Mouse (Mus musculus) limb, embryonic 11.5 days (tissue): ENCODE data around the gene Galnt4. TPM values are rescaled to one million over a fixed set of nuclear protein-coding genes. Genes with fewer than 3 reads are reported as not detected.

Experiments used
- ATAC-seq: fragments of 200-750 bp; cut with Nextera tagmentation; 2 replicates; pipeline ENCODE4 v1.8.0; 2017; ENCODE audit warnings: low read depth; ENCODE audit not compliant: insufficient number of reproducible peaks, low FRiP score, low TSS enrichment
- DNase-seq: peaks from one replicate; pipeline ENCODE4 v3.0.0-alpha.2; 2015; ENCODE audit warnings: low spot score
- H3K27ac ChIP-seq: fragments of 300-500 bp; sonication (generic); replicated peaks from 2 replicates; pipeline ENCODE4 v1.5.1; 2014; ENCODE audit warnings: low read depth, mild to moderate bottlenecking, low read length
- H3K27me3 ChIP-seq: fragments of 300-500 bp; sonication (generic); 2 replicates; pipeline ENCODE4 v1.6.1; 2014; ENCODE audit warnings: mild to moderate bottlenecking, low read length, mixed read lengths; ENCODE audit not compliant: control insufficient read depth, insufficient read depth
- H3K36me3 ChIP-seq: fragments of 300-500 bp; sonication (generic); 2 replicates; pipeline ENCODE4 v1.6.1; 2014; ENCODE audit warnings: mild to moderate bottlenecking, low read length, moderate library complexity, mixed read lengths; ENCODE audit not compliant: control insufficient read depth, insufficient read depth
- H3K4me1 ChIP-seq: fragments of 300-500 bp; sonication (generic); 2 replicates; pipeline ENCODE4 v1.6.1; 2014; ENCODE audit warnings: low read length, mixed read lengths; ENCODE audit not compliant: control insufficient read depth, insufficient read depth
- H3K4me2 ChIP-seq: fragments of 300-500 bp; sonication (generic); 2 replicates; pipeline ENCODE4 v1.6.1; 2014; ENCODE audit warnings: low read depth, mild to moderate bottlenecking, moderate library complexity; ENCODE audit not compliant: severe bottlenecking
- H3K4me3 ChIP-seq: fragments of 300-500 bp; sonication (generic); 2 replicates; pipeline ENCODE4 v1.5.1; 2014; ENCODE audit warnings: low read depth, low read length
- H3K9ac ChIP-seq: fragments of 300-500 bp; sonication (generic); 2 replicates; pipeline ENCODE4 v1.6.1; 2014; ENCODE audit warnings: mild to moderate bottlenecking, low read length
- H3K9me3 ChIP-seq: fragments of 300-500 bp; sonication (generic); 2 replicates; pipeline ENCODE4 v1.6.1; 2016; ENCODE audit warnings: low read length; ENCODE audit not compliant: control insufficient read depth
- WGBS: fragments of 180-500 bp; shearing (Covaris S2); extraction: QIAGEN DNeasy Blood & Tissue Kit; methylation state at CpG from one replicate; pipeline ENCODE4 v1.1.7; 2014; 5-methylcytosine and 5-hydroxymethylcytosine counted together
- polyA plus RNA-seq: library from polyadenylated mRNA; unstranded; fragments of >200 nt; fragmentation: Nextera tagmentation; extraction: Ambion mirVana; gene quantifications from 2 replicates; pipeline ENCODE4 v1.2.1, GENCODE M21; 2014

The Galnt4 gene
- polyA plus RNA-seq, 1 experiment from 2014 or later: 5.8 TPM

DNA sequence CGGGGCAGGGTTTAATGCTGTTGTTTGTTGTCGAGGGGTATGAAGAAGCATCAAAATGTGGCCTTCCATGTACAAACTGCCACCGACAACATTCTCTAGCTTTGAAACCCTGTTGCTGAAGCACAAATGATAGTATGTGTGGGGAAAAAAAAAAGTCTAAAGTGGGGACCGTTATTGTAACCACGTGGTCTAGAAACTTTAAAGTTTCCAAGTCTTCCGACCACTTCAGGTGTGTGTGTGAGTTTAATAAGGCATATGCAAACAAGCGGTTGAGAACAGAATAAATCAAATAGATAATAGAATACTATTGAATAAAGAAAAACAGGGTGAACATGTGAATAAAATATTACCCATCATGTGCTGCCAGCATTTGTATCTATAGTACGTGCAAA, 1.7 kb upstream of the Galnt4 start:
- no peak for ATAC-seq
- Histone ChIP-seq H3K4me3 (peak overlapping the region; percentile 98), H3K4me2 (peak overlapping the region; percentile 81), H3K27ac (peak overlapping the region; percentile 65), H3K9me3 (no peaks in the 10 kb centered on the region), H3K4me1 (peaks cover 4% of the 10 kb centered on the region; the same call in 1 of the 2 replicates), H3K36me3 (peaks cover 4% of the 10 kb centered on the region; the same call in 1 of the 2 replicates), H3K9ac (peak overlapping the region; percentile 93; the same call in 1 of the 2 replicates), H3K27me3 (no peaks in the 10 kb centered on the region)
- 39% methylated on average over 8 of the region's 8 CpGs for WGBS
- no peak for DNase-seq

DNA sequence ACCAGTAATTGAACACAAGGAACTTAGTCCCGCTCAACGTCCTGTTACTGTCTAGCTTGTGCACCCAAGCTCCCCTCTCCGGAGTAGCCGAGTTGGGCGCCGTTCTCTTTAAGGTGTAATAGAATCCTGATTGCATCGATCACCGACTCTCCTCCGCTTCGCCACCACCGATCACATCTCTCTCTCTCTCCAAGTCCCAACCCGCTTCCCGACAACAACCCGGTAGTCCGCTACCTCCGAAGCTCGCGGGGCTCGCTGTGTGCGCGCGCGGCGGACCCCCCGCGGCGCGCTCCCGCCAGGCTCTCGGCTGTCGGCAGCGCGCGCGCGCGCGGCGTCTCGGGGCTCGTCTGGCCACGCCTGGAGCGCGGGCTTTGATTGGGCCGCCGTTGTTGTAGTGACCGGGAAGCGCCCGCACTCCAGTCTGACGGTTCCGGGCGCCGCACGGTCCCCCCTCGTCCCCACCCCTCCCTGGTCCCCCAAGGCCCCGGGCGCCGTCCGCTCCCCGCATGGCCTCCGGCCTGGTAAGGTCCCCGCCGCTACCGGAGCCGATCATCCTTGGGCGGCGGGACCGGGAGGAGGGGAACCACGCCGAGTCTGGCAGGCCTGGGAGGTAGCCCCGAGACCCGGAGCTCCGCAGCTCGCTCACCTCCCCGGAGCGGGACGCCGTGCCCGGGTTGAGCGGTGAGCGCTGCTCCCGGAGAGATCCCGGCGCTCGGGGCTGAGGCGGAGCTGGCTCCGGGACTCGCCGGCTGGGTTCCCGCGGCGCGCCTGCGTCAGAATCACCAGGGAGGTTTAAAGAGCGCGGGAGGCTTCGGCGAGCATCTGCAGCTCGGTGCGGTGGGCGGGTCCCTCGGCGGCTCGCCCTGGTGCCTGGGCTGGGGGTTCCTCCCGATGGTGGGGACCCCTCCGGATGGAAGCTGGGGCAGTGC, 992 bp upstream of the Galnt4 start, which contains the start of gene Poc1b:
Gene Poc1b (plus strand): TSS at position 334 of the 929 bp plus-strand sequence.
- ATAC-seq (peak; percentile 87), DNase-seq (peak; percentile 91)
- Histone ChIP-seq H3K27ac (peak within 1 kb of the TSS; percentile 65), H3K4me1 (peaks cover 4% of the 10 kb centered on the region; the same call in 1 of the 2 replicates), H3K9me3 (no peaks in the 10 kb centered on the region), H3K4me2 (peak within 1 kb of the TSS; percentile 81), H3K27me3 (no peaks in the 10 kb centered on the region), H3K4me3 (peak within 1 kb of the TSS; percentile 98), H3K36me3 (peaks cover 4% of the 10 kb centered on the region; the same call in 1 of the 2 replicates), H3K9ac (peak within 1 kb of the TSS; percentile 93)
- WGBS: under 1% methylated on average over 96 of the region's 106 CpGs

DNA sequence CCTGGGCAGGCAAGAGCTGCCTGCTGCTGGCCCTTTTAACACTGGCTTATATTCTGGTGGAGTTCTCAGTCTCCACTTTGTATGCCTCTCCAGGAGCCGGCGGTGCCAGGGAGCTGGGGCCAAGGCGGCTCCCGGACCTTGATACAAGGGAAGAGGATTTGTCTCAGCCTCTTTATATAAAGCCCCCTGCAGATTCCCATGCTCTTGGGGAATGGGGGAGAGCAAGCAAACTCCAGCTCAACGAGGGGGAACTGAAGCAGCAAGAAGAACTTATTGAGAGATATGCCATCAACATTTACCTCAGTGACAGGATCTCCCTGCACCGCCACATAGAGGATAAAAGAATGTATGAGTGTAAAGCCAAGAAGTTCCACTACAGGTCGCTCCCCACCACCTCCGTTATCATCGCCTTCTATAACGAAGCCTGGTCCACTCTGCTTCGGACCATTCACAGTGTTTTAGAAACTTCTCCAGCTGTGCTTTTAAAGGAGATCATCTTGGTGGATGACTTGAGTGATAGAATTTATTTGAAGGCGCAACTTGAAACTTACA, 548 bp downstream of the Galnt4 start:
- DNase-seq (no peak), ATAC-seq (peak; percentile 22; the same call in 1 of the 2 replicates)
- H3K4me3 ChIP-seq: peak overlapping the region; percentile 98
- 45% methylated on average over 12 of the region's 12 CpGs for WGBS
- peak overlapping the region; percentile 58 for H3K9ac ChIP-seq
- H3K4me1 ChIP-seq: peaks cover 4% of the 10 kb centered on the region; the same call in 1 of the 2 replicates
- no peaks in the 10 kb centered on the region for H3K9me3 ChIP-seq
- peaks cover 4% of the 10 kb centered on the region; the same call in 1 of the 2 replicates for H3K36me3 ChIP-seq
- H3K27ac ChIP-seq: no peak overlapping the region
- no peaks in the 10 kb centered on the region for H3K27me3 ChIP-seq
- peak overlapping the region; percentile 81 for H3K4me2 ChIP-seq

DNA sequence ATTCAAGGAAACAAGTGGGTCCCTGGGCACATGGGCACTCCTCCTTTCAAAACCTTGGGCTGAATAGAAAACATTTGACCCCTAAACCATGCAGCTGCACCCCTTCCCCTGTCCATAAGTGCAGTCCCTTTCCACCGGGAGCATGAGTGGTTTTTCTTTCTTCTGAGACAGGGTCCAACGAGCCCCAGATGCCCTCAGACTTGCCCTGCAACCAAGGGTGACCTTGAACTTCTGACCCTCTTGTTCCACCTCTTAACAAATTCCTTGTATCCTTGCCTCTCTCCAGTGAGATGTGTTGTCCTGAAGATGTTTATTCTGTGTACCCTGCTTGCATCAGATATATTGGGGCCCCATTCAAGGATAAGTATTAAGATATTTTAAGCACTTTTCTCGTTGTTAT, 5.6 kb downstream of the Galnt4 start:
- Histone ChIP-seq H3K36me3 (peaks cover 4% of the 10 kb centered on the region; the same call in 1 of the 2 replicates), H3K27me3 (no peaks in the 10 kb centered on the region), H3K9me3 (no peaks in the 10 kb centered on the region), H3K4me2 (no peak overlapping the region), H3K4me3 (no peak overlapping the region), H3K27ac (no peak overlapping the region), H3K4me1 (peaks cover 13% of the 10 kb centered on the region), H3K9ac (no peak overlapping the region)
- ATAC-seq (no peak), DNase-seq (no peak)
- 34% methylated on average over 3 of the region's 3 CpGs for WGBS

DNA sequence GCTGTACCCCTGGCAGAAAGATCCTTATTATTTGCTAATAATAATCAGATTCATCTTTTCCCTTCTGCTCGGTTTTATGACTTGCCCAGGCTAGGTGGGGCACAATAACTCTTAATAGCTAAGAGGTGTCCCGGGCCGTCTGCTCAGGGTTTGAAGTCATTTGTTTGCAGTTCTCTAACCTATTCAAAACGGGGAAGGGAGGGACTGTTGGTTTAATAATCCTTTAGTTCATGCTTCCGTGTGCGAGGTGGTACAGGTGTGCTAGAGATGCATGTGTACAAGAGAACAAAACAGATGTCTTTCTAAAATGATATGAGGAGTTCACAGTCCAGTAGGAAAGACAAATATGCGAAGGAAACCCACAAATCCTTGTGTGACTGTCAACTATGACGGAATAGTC, 6.3 kb downstream of the Galnt4 start:
- Histone ChIP-seq H3K4me3 (no peak overlapping the region), H3K4me2 (no peak overlapping the region), H3K27me3 (no peaks in the 10 kb centered on the region), H3K36me3 (peaks cover 4% of the 10 kb centered on the region; the same call in 1 of the 2 replicates), H3K9ac (no peak overlapping the region), H3K4me1 (peaks cover 10% of the 10 kb centered on the region), H3K27ac (no peak overlapping the region), H3K9me3 (no peaks in the 10 kb centered on the region)
- 67% methylated on average over 8 of the region's 8 CpGs for WGBS
- ATAC-seq (no peak), DNase-seq (no peak)

DNA sequence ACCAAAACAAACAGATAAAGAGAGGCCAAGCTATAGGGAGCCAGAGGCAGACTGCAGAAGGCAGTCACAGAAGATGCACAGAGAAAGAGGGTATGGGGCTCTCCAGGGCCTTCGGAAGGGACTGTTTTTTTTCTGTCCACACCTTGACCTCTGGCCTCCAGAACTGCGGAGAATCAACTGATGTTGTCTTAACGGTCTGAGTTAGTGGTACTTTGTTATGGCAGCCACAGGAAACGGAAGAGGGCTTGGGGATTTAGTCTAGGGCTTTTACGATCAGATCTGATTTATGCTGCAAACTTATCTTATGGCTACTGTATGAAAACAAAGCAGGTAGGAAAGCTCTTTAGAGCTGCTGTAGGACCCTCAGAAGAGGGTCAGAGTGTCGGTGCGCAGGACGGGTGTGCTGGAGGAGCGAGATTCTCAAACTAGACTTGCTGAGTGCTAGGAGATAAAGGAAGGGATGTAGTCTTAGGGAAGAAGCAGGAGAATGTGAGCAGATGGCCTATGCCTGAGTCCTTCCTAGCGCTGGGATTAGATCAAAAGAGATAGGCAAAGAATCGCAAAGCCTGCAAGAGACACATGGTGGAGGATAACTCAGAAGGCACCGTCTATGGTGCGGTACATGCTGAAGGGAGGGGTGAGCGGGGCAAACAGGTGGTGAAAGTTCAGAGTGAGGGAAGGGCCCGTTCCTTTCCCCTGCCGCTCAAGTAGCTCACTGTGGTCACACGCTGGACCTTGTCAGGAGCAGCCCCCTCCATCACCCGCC, 7.7 kb downstream of the Galnt4 start:
- Histone ChIP-seq H3K4me3 (no peak overlapping the region), H3K27me3 (no peaks in the 10 kb centered on the region), H3K36me3 (no peaks in the 10 kb centered on the region), H3K27ac (no peak overlapping the region), H3K4me1 (peaks cover 10% of the 10 kb centered on the region), H3K4me2 (peak overlapping the region; percentile 8), H3K9me3 (no peaks in the 10 kb centered on the region), H3K9ac (no peak overlapping the region)
- 17% methylated on average over 18 of the region's 18 CpGs for WGBS
- DNase-seq (peak; percentile 34), ATAC-seq (no peak; the same call in 1 of the 2 replicates)

DNA sequence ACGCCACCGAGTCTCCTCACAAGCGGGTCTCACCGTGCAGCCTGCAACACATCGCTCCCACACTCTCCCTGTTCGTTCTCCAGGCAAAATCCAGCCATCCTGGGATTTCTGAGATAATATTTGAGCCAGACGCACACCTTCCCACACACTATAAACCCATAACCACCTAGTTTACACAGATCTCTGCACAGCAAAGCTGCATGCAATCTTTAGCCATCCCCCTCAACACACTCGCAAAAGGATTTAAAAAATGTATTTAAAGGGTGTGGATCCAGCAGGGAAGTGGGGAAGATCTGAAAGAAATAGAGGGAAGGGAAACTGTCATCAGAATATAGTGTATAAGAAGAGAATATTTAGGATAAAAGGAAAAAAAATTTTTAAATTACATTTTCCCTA, 8.3 kb downstream of the Galnt4 start:
- Histone ChIP-seq H3K36me3 (no peaks in the 10 kb centered on the region), H3K27me3 (no peaks in the 10 kb centered on the region), H3K27ac (no peak overlapping the region), H3K4me2 (peak overlapping the region; percentile 8), H3K4me1 (peaks cover 10% of the 10 kb centered on the region), H3K9me3 (no peaks in the 10 kb centered on the region), H3K9ac (no peak overlapping the region), H3K4me3 (no peak overlapping the region)
- peak; percentile 34 for DNase-seq
- WGBS: 34% methylated on average over 8 of the region's 8 CpGs
- no peak for ATAC-seq
